Mouse (Mus musculus): ENCODE measurements around the gene Bap1. TPM values are rescaled to one million over a fixed set of nuclear protein-coding genes. Genes with fewer than 3 reads are reported as not detected.

The Bap1 gene
- total RNA-seq, 1 experiment from 2014 or later: 61.2 TPM

- ATAC-seq (ENCODE audit: extremely low read depth, insufficient number of reproducible peaks, low FRiP score, poor library complexity, severe bottlenecking): no peak
These were observed 19.9 kb downstream of the Bap1 start for GRCm38 (mm10) chr14:31271121-31271520.

GRCm38 (mm10) chr14:31272164-31272563 lies 20.9 kb downstream of the Bap1 start:
- peak; percentile 62 for ATAC-seq (ENCODE audit: extremely low read depth, insufficient number of reproducible peaks, low FRiP score, poor library complexity, severe bottlenecking)

- no peak for ATAC-seq (ENCODE audit: extremely low read depth, insufficient number of reproducible peaks, low FRiP score, poor library complexity, severe bottlenecking)
These were observed 34.5 kb downstream of the Bap1 start for GRCm38 (mm10) chr14:31285728-31286127.

Other genes starting within 250 kb of the Bap1 start
- gene Spcs1, start 249.8 kb upstream of the Bap1 start, total RNA-seq (2017): 52.3 and 53.5 TPM in 2 replicates
- gene Pbrm1, start 232.3 kb upstream of the Bap1 start, total RNA-seq (2017): 53.5 and 62.5 TPM in 2 replicates
- gene Gnl3, start 232.3 kb upstream of the Bap1 start, total RNA-seq (2017): 82.4 and 84.8 TPM in 2 replicates
- gene Smim4, start 122.5 kb upstream of the Bap1 start, total RNA-seq (2017): 26.9 and 39.7 TPM in 2 replicates
- gene Nt5dc2, start 120.4 kb upstream of the Bap1 start, total RNA-seq (2017): 5.2 and 5.5 TPM in 2 replicates
- 4.1 and 5.0 TPM in 2 replicates for gene Stab1, start 82.8 kb upstream of the Bap1 start, total RNA-seq (2017)
- gene Tnnc1, start 43.1 kb upstream of the Bap1 start, total RNA-seq (2017): not detected in 2 replicates
- 329 and 351 TPM in 2 replicates for gene Nisch, start 34.5 kb upstream of the Bap1 start, total RNA-seq (2017)
- 0.37 and 0.58 TPM in 2 replicates for gene Sema3g, start 33.6 kb upstream of the Bap1 start, total RNA-seq (2017)
- 18.7 and 19.3 TPM in 2 replicates for gene Phf7, start 133 bp upstream of the Bap1 start, total RNA-seq (2017)
- gene Dnah1, start 72.4 kb downstream of the Bap1 start, total RNA-seq (2017): 0.12 TPM in 2 replicates
- 80.2 and 86.2 TPM in 2 replicates for gene Capn7, start 85.2 kb downstream of the Bap1 start, total RNA-seq (2017)
- gene Sh3bp5, start 184.6 kb downstream of the Bap1 start, total RNA-seq (2017): 110 and 118 TPM in 2 replicates
- gene Eaf1, start 242.9 kb downstream of the Bap1 start, total RNA-seq (2017): 24.8 and 29.2 TPM in 2 replicates
- gene Mettl6, start 243.6 kb downstream of the Bap1 start, total RNA-seq (2017): 40.3 and 49.4 TPM in 2 replicates